Mouse (Mus musculus): ENCODE measurements at regions not wholly inside any gene's neighbourhood (a gene's known extent, or its start where the extent isn't known, plus 50 kb on each side); places are given as distances from the start of the nearest gene placed in this dataset.

- no peak for TF ChIP-seq CTCF (IDR thresholded peaks at IDR 0.05; ENCODE audit: low read depth)
- TF ChIP-seq EP300 (IDR thresholded peaks at IDR 0.05; ENCODE audit: low read depth): no peak
Measured at GRCm38 (mm10) chr10:46046094-46046749, 468.6 kb downstream of the Hace1 start.
